Mouse (Mus musculus): ENCODE data around the gene Rnf11. TPM values are rescaled to one million over a fixed set of nuclear protein-coding genes. Genes with fewer than 3 reads are reported as not detected.

The Rnf11 gene
- total and polyA plus RNA-seq, 3 experiments = 8.6 to 8.7 TPM; not detected in 1

DNA sequence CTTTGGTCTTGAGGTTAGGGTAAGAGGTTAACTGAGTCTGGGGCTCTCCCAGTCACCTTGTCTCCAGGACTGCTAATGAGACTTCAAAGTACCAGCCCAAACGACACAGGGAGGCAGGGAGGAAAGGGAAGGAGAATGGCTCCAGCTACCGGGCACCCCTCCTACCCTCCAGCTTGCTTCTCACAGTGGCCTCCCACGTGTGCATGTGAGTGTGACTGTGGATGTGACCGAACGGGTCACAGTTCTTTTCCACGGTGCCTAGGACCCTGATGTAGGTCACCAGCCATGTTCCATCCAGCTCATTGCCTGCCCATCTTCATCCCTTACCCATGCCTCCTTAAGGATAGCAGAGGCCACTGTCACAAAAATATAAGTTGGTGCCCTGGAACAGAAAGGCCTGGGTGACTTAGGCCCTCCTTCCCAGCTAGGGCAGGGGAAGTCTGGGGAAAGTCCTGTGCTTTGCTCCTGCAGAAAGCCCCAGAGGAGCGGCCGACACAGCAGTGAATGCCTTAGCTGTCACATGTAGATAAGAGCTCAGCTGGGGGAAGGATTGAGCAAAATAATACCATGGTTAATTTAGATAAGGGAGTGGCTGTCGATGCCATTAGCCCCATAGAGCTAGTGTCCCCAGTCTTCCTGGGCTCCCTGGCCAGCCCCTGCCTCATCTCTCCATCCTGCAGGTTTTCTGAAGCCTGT, 73.7 kb downstream of the Rnf11 start (continued):
- TF ChIP-seq NRF1 (IDR thresholded peaks at IDR 0.05; ENCODE audit: insufficient read depth, low read depth, low read length, poor library complexity, severe bottlenecking) = no peak
- peak; percentile 70 for TF ChIP-seq MXI1 (IDR thresholded peaks at IDR 0.05; ENCODE audit: low read depth, low read length)
- no peak for TF ChIP-seq USF2 (IDR thresholded peaks at IDR 0.05; ENCODE audit: borderline replicate concordance in 1 of 2, insufficient read depth in 1 of 2, low read depth in 1 of 2, low read length in 2 of 2)
- peak; percentile 95 for TF ChIP-seq EP300 (IDR thresholded peaks at IDR 0.05; ENCODE audit: low read depth in 1 of 2, low read length in 2 of 2)
- TF ChIP-seq MAX (IDR thresholded peaks at IDR 0.05; ENCODE audit: low read length) = peak; percentile 64
- no peak for TF ChIP-seq ZMIZ1 (IDR thresholded peaks at IDR 0.05; ENCODE audit: low read depth, low read length)
- peak; percentile 77; the same call in 1 of the 2 replicates for TF ChIP-seq MYC (IDR thresholded peaks at IDR 0.05; ENCODE audit: low read depth, low read length)
- TF ChIP-seq USF1 (IDR thresholded peaks at IDR 0.05; ENCODE audit: low read depth, low read length) = peak; percentile 73
- peak; percentile 64; the same call in 1 of the 2 replicates for TF ChIP-seq UBTF (IDR thresholded peaks at IDR 0.05; ENCODE audit: borderline replicate concordance, insufficient read depth, low read depth, low read length)
- peak; percentile 98 for TF ChIP-seq TCF12 (IDR thresholded peaks at IDR 0.05; ENCODE audit: low read depth, low read length)
- TF ChIP-seq ZKSCAN1 (IDR thresholded peaks at IDR 0.05; ENCODE audit: low read depth, low read length) = no peak
- peak; percentile 76 for TF ChIP-seq BHLHE40 (IDR thresholded peaks at IDR 0.05; ENCODE audit: borderline replicate concordance, low read depth, low read length)

DNA sequence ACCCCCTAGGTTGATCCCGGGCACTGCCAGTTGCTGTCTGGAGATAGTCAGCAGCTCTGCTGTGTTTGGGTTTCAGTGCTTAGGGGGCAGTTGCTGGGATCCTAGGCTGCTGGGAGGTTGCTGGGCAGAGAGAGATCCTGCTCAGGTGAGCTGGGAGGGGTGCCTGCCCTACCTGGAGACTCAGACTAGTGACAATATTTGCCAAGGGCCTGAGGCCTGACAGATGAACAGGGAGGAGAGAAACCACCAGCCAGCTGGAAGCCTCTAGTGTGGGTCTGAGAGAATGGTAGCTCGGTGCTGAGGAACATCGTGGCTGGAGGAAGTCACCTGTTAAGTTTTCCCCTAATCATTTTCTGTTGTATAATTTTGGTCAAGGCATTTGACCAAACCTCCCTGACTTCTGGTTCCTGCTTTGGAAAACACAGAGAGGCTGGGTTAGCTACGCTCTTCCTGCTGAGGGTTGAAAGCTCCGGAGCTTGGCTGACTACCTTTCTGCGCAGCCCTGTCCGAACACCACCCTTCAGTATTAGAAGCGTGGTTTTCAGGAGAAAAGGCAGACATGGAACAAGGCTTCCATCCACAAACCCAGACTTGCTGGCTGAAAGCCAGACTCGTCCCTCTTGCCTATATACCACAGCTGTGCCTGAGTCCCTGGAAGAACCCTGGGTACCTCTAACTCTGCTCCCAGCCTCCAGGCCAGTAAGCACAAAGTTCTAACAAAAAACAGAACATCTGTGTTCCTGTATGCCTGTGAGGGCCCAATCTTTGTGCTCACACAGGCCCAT, 76.6 kb downstream of the Rnf11 start:
- DNase-seq (ENCODE audit: low read depth, low spot score) = no peak
- no peak overlapping the region for H3K4me3 ChIP-seq (ENCODE audit: control insufficient read depth in 1 of 2, insufficient read depth in 1 of 2, low read depth in 2 of 2, low read length in 2 of 2)
- no peak overlapping the region for H3K27ac ChIP-seq (ENCODE audit: control insufficient read depth, low read depth, low read length)
- no peak for TF ChIP-seq ELF1 (IDR thresholded peaks at IDR 0.05; ENCODE audit: low read depth, low read length)
- no peak for TF ChIP-seq NRF1 (IDR thresholded peaks at IDR 0.05; ENCODE audit: insufficient read depth, low read depth, low read length, poor library complexity, severe bottlenecking)
- no peak for TF ChIP-seq POLR2AphosphoS2 (IDR thresholded peaks at IDR 0.05; ENCODE audit: low read length)
- no peak for TF ChIP-seq USF2 (IDR thresholded peaks at IDR 0.05; ENCODE audit: borderline replicate concordance in 1 of 2, insufficient read depth in 1 of 2, low read depth in 1 of 2, low read length in 2 of 2)
- no peak for TF ChIP-seq ZC3H11A (IDR thresholded peaks at IDR 0.05; ENCODE audit: low read depth, low read length)
- TF ChIP-seq CHD1 (IDR thresholded peaks at IDR 0.05; ENCODE audit: low read depth, low read length) = no peak
- TF ChIP-seq UBTF (IDR thresholded peaks at IDR 0.05; ENCODE audit: borderline replicate concordance, insufficient read depth, low read depth, low read length) = no peak
- TF ChIP-seq CHD2 (IDR thresholded peaks at IDR 0.05; ENCODE audit: low read length) = no peak
- TF ChIP-seq KAT2A (conservative IDR thresholded peaks at IDR 0.05; ENCODE audit: low read depth, low read length) = no peak
- TF ChIP-seq TCF12 (IDR thresholded peaks at IDR 0.05; ENCODE audit: low read depth, low read length) = no peak
- no peak for TF ChIP-seq MEF2A (IDR thresholded peaks at IDR 0.05; ENCODE audit: extremely low read depth, insufficient replicate concordance, low read depth, low read length, poor library complexity, severe bottlenecking)
- no peak for TF ChIP-seq E2F4 (IDR thresholded peaks at IDR 0.05; ENCODE audit: borderline replicate concordance, low read depth, low read length)
- no peak for TF ChIP-seq SMC3 (IDR thresholded peaks at IDR 0.05; ENCODE audit: low read depth, low read length)
- no peak for TF ChIP-seq USF1 (IDR thresholded peaks at IDR 0.05; ENCODE audit: low read depth, low read length)
- no peak for TF ChIP-seq HCFC1 (IDR thresholded peaks at IDR 0.05; ENCODE audit: low read depth, low read length)
- H3K9ac ChIP-seq (ENCODE audit: control insufficient read depth, low read depth, low read length, poor library complexity, severe bottlenecking) = no peak overlapping the region
- H3K27me3 ChIP-seq (ENCODE audit: control insufficient read depth in 1 of 2, insufficient read depth in 2 of 2, low read length in 2 of 2) = no peaks in the 10 kb centered on the region
- no peaks in the 10 kb centered on the region; the same call in 1 of the 2 replicates for H3K79me2 ChIP-seq (ENCODE audit: control insufficient read depth, insufficient read depth, low read length, poor library complexity)
- no peaks in the 10 kb centered on the region for H3K9me3 ChIP-seq (replicated peaks; ENCODE audit: insufficient read depth, low read length)
- H3K36me3 ChIP-seq (ENCODE audit: control insufficient read depth in 1 of 2, insufficient read depth in 2 of 2, low read length in 2 of 2) = peaks cover 0 to 17% of the 10 kb centered on the region in 2 experiments; a peak in 2 of 4 replicates
- H3K4me1 ChIP-seq (ENCODE audit: control insufficient read depth in 1 of 2, insufficient read depth in 2 of 2, low read length in 2 of 2) = peaks cover 0 to 30% of the 10 kb centered on the region in 2 experiments; a peak in 3 of 4 replicates
